Mouse (Mus musculus): ENCODE data around the gene Arhgdia. TPM values are rescaled to one million over a fixed set of nuclear protein-coding genes. Genes with fewer than 3 reads are reported as not detected.

The Arhgdia gene
- polyA plus RNA-seq, 1 experiment, result 269 TPM

DNA sequence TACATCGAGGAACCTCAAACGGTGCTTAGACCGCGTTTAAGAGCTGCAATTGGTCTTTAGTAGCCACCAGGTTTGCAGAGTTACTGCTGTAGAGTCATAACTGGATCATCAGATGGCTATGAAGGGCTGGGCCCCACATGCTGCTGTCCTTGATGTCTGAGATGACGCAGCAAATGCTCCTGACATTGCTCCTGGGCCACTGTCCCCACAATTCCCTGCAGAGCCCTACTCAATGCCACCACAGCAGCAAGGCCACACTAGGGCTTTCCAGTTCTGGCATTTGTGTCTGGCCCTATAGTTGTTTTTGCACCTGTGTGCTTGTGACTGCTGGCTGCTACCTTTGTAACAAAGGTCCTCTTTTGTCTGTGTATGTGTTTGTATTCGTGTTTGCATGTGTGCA, 41.4 kb upstream of the Arhgdia start:
- Histone ChIP-seq H3K9ac (ENCODE audit: low read depth, poor library complexity, severe bottlenecking) (no peak overlapping the region), H3K9me3 (replicated peaks; ENCODE audit: control insufficient read depth, insufficient read depth, low read length, poor library complexity, severe bottlenecking) (no peaks in the 10 kb centered on the region), H3K4me1 (ENCODE audit: control insufficient read depth, insufficient read depth, low read length) (peaks cover 2% of the 10 kb centered on the region), H3K4me3 (ENCODE audit: low read depth, low read length) (no peak overlapping the region), H3K36me3 (ENCODE audit: control insufficient read depth, insufficient read depth, low read length, poor library complexity, severe bottlenecking) (no peaks in the 10 kb centered on the region), H3K27me3 (ENCODE audit: control insufficient read depth, insufficient read depth, low read length, poor library complexity, severe bottlenecking) (no peaks in the 10 kb centered on the region), H3K27ac (ENCODE audit: insufficient read depth, low read length) (no peak overlapping the region)
- no peak for TF ChIP-seq CTCF (IDR thresholded peaks at IDR 0.05; ENCODE audit: low read depth, low read length)
- TF ChIP-seq EP300 (IDR thresholded peaks at IDR 0.05; ENCODE audit: insufficient read depth, low read depth, low read length), result no peak
- TF ChIP-seq POLR2A (IDR thresholded peaks at IDR 0.05; ENCODE audit: insufficient read depth, low read length), result no peak

DNA sequence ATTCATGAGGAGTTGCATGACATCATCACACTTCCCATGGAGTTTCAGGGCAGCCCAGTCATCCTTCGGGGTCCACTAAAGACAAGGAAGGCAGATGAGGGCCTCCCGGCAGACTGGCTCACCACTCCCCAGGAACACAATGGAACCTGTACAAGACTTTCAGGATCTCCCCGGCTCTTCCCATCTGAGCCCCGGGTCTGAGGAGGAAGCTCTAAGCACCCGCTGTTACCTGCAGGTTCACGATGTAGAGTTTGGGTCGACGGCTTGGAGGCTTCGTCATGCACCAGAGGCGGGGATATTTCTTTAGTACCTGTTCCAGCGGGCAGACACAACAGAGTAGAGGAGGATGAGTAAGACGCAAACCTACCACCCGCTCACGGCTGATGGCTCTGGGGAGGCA, 38.8 kb upstream of the Arhgdia start:
- Histone ChIP-seq H3K9me3 (replicated peaks; ENCODE audit: control insufficient read depth, insufficient read depth, low read length, poor library complexity, severe bottlenecking) (no peaks in the 10 kb centered on the region), H3K9ac (ENCODE audit: low read depth, poor library complexity, severe bottlenecking) (peak overlapping the region; percentile 43), H3K27ac (ENCODE audit: insufficient read depth, low read length) (0 out of 2 replicates have a peak overlapping the region, but pooled peaks have one; percentile 9), H3K4me1 (ENCODE audit: control insufficient read depth, insufficient read depth, low read length) (peaks cover 4% of the 10 kb centered on the region), H3K36me3 (ENCODE audit: control insufficient read depth, insufficient read depth, low read length, poor library complexity, severe bottlenecking) (no peaks in the 10 kb centered on the region), H3K4me3 (ENCODE audit: low read depth, low read length) (peak overlapping the region; percentile 35), H3K27me3 (ENCODE audit: control insufficient read depth, insufficient read depth, low read length, poor library complexity, severe bottlenecking) (no peaks in the 10 kb centered on the region)
- TF ChIP-seq POLR2A (IDR thresholded peaks at IDR 0.05; ENCODE audit: insufficient read depth, low read length) (no peak), EP300 (IDR thresholded peaks at IDR 0.05; ENCODE audit: insufficient read depth, low read depth, low read length) (no peak), CTCF (IDR thresholded peaks at IDR 0.05; ENCODE audit: low read depth, low read length) (no peak)

DNA sequence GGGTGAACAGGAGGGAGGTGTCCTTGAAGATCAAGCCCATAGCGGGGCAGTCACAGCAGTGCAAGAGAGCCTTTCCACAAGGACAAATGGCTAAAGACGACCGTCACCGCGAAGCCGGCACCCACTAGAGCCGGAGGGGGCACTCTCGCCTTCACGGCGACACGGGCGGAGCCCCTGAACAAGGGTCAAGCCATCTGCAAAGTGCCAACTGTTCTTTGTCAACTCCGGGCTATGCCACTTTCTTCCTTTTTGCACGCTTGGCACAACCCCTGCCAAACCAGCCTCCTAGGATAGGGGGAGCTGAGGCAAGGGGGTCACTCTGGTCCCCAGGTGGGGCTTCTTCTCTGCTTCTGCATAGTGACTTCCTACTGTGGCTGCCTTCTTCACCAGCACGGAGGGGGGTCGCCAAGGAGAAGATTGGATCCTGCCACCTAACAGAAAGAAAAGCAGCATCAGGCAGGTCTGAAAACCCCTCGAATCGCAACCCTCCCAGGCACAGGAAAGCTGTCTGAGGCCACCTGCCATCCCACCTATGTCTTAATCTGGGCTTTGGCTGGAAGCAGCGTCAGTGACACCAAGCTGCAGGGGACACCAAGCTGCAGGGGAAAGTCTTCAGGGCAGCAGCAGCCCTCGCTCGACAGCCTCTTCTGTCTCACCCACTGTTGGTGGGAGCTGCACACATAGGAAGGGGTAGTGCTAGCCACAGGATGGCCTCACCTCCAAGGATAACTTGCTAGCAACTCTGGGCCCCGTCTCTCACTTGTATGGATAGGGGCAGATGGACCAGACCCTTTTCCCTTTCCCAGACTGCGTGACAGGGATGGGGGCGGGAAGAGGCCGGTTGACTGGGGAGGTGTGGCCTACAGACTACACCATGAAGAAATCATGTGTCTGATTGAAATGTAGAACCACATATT, 37.5 kb upstream of the Arhgdia start:
- Histone ChIP-seq H3K27ac (ENCODE audit: insufficient read depth, low read length) (peak overlapping the region; percentile 74), H3K9me3 (replicated peaks; ENCODE audit: control insufficient read depth, insufficient read depth, low read length, poor library complexity, severe bottlenecking) (no peaks in the 10 kb centered on the region), H3K4me3 (ENCODE audit: low read depth, low read length) (no peak overlapping the region), H3K9ac (ENCODE audit: low read depth, poor library complexity, severe bottlenecking) (peak overlapping the region; percentile 65), H3K36me3 (ENCODE audit: control insufficient read depth, insufficient read depth, low read length, poor library complexity, severe bottlenecking) (peaks cover 2% of the 10 kb centered on the region; the same call in 1 of the 2 replicates), H3K27me3 (ENCODE audit: control insufficient read depth, insufficient read depth, low read length, poor library complexity, severe bottlenecking) (no peaks in the 10 kb centered on the region), H3K4me1 (ENCODE audit: control insufficient read depth, insufficient read depth, low read length) (peaks cover 4% of the 10 kb centered on the region)
- TF ChIP-seq EP300 (IDR thresholded peaks at IDR 0.05; ENCODE audit: insufficient read depth, low read depth, low read length), result no peak
- no peak for TF ChIP-seq CTCF (IDR thresholded peaks at IDR 0.05; ENCODE audit: low read depth, low read length)
- TF ChIP-seq POLR2A (IDR thresholded peaks at IDR 0.05; ENCODE audit: insufficient read depth, low read length), result no peak

DNA sequence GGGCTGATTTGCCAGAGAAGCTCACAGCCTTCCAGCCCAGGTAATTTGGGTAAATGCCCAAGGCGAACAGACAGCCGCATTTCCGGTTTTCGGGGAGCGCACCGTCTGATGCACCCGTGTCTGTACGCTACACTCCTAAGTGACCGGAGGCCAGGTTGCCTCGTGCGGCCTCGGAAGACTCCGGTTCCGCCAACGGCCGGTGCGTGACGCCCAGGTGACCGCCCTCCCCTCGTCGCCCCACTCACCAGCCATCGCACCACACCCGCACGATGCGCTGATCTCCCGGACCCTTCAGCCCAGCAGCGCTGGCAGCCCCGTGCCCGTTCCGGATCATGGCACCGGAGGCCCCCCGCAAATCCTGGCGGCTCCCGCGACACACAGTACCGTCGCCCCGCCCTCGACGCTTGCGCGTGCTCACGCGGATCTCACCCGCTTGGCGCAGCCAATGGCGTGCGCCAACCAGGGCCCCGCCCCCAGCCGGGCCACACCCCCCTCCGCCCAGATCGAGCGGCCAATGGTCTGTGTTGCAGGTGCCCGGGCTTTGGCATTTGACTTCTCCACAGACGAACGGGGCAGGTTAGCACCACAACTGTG, 36.2 kb upstream of the Arhgdia start, which contains the start of gene Pcyt2:
TSS of gene Pcyt2 (minus strand) at position 418 of the 594 bp plus-strand sequence.
- H3K9me3 ChIP-seq (replicated peaks; ENCODE audit: control insufficient read depth, insufficient read depth, low read length, poor library complexity, severe bottlenecking), result no peaks in the 10 kb centered on the region
- no peak for TF ChIP-seq CTCF (IDR thresholded peaks at IDR 0.05; ENCODE audit: low read depth, low read length)
- TF ChIP-seq EP300 (IDR thresholded peaks at IDR 0.05; ENCODE audit: insufficient read depth, low read depth, low read length), result no peak
- peak; percentile 58 for TF ChIP-seq POLR2A (IDR thresholded peaks at IDR 0.05; ENCODE audit: insufficient read depth, low read length)
- H3K27ac ChIP-seq (ENCODE audit: insufficient read depth, low read length), result peak within 1 kb of the TSS; percentile 74
- H3K4me3 ChIP-seq (ENCODE audit: low read depth, low read length), result peak within 1 kb of the TSS; percentile 83
- no peaks in the 10 kb centered on the region for H3K27me3 ChIP-seq (ENCODE audit: control insufficient read depth, insufficient read depth, low read length, poor library complexity, severe bottlenecking)
- H3K9ac ChIP-seq (ENCODE audit: low read depth, poor library complexity, severe bottlenecking), result peak within 1 kb of the TSS; percentile 65
- H3K36me3 ChIP-seq (ENCODE audit: control insufficient read depth, insufficient read depth, low read length, poor library complexity, severe bottlenecking), result peaks cover 9% of the 10 kb centered on the region
- peaks cover 4% of the 10 kb centered on the region for H3K4me1 ChIP-seq (ENCODE audit: control insufficient read depth, insufficient read depth, low read length)

DNA sequence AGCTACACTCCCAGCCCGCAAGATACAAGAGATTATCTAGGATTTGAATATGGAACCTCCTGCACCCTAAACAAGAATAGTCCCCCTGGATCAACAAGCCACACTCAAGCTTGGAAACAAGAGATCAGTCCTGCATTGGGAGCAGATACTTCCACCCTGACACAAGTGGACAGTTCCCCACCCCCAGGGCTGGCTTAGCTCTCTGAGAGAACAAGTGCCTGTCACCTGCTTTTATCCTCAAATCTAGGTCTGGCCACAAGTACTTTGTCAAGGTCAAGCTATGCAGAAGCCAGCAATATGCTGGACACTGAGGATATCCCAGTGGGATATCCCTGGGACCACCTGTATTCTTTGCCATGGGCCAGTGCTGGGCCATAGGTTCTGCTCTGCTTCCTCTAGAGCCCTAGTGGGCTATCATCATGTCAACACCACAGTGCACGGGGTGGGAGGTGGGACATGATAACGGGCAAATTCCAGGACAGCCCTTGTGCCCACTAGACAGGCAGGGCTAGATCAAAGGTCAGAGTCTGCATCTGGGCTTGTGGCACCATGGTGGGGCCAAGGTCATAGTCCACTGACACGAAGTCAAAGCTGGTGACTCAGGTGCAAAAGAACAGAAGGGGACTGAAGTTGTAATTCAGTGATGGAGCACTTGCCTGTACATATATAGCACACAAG, 35.3 kb upstream of the Arhgdia start:
- TF ChIP-seq CTCF (IDR thresholded peaks at IDR 0.05; ENCODE audit: low read depth, low read length), result no peak
- no peak for TF ChIP-seq EP300 (IDR thresholded peaks at IDR 0.05; ENCODE audit: insufficient read depth, low read depth, low read length)
- TF ChIP-seq POLR2A (IDR thresholded peaks at IDR 0.05; ENCODE audit: insufficient read depth, low read length), result no peak
- H3K27ac ChIP-seq (ENCODE audit: insufficient read depth, low read length), result peak overlapping the region; percentile 4; the same call in 1 of the 2 replicates
- H3K4me3 ChIP-seq (ENCODE audit: low read depth, low read length), result peak overlapping the region; percentile 83
- peaks cover 4% of the 10 kb centered on the region for H3K4me1 ChIP-seq (ENCODE audit: control insufficient read depth, insufficient read depth, low read length)
- H3K36me3 ChIP-seq (ENCODE audit: control insufficient read depth, insufficient read depth, low read length, poor library complexity, severe bottlenecking), result peaks cover 10% of the 10 kb centered on the region
- H3K9me3 ChIP-seq (replicated peaks; ENCODE audit: control insufficient read depth, insufficient read depth, low read length, poor library complexity, severe bottlenecking), result no peaks in the 10 kb centered on the region
- no peaks in the 10 kb centered on the region for H3K27me3 ChIP-seq (ENCODE audit: control insufficient read depth, insufficient read depth, low read length, poor library complexity, severe bottlenecking)
- H3K9ac ChIP-seq (ENCODE audit: low read depth, poor library complexity, severe bottlenecking), result peak overlapping the region; percentile 65
